Mouse (Mus musculus): ENCODE data around the gene Bhlha15. TPM values are rescaled to one million over a fixed set of nuclear protein-coding genes. Genes with fewer than 3 reads are reported as not detected.

Bhlha15 gene
- polyA plus RNA-seq, 1 experiment from 2014 or later, result 0.79 TPM

DNA sequence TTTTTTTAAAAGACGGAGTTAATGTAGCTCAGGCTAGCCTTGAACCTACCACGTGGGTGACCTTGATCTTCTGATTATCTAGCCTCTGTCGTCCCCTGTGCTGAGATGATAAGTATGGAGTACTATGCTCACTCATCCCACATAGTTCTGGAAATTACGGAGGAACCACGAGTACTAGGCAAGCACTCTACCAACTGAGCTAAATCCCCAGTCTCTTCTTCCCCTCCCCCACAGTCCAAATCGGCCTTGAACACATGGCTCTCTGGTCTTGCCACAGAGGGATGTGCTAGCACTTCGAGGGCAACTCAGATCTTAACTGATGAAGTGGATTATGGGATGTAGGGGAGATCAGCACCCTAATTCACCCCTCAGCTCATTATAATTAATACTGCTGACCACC lies 28.0 kb downstream of the Bhlha15 start:
- H3K27me3 ChIP-seq, result no peaks in the 10 kb centered on the region
- no peak overlapping the region for H3K4me3 ChIP-seq (replicated peaks)
- H3K27ac ChIP-seq (replicated peaks), result no peak overlapping the region
- peaks cover 30% of the 10 kb centered on the region; the same call in 1 of the 2 replicates for H3K36me3 ChIP-seq
- no peak overlapping the region for H3K9ac ChIP-seq
- no peak for ATAC-seq (ENCODE audit: insufficient number of reproducible peaks, low FRiP score, low TSS enrichment, low read depth)
- H3K9me3 ChIP-seq (replicated peaks), result no peaks in the 10 kb centered on the region
- WGBS, result 89% methylated on average over 7 of the region's 7 CpGs
- H3K4me2 ChIP-seq (replicated peaks), result no peak overlapping the region
- H3K4me1 ChIP-seq, result peaks cover 13% of the 10 kb centered on the region

- no peak for ATAC-seq (ENCODE audit: insufficient number of reproducible peaks, low FRiP score, low TSS enrichment, low read depth)
- 44% methylated on average over 12 of the region's 12 CpGs for WGBS
- Histone ChIP-seq H3K36me3 (0 out of 2 replicates have a peak, but pooled peaks cover 19% of the 10 kb centered on the region), H3K4me3 (replicated peaks) (no peak overlapping the region), H3K27ac (replicated peaks) (no peak overlapping the region), H3K9me3 (replicated peaks) (no peaks in the 10 kb centered on the region), H3K4me2 (replicated peaks) (no peak overlapping the region), H3K4me1 (peaks cover 17% of the 10 kb centered on the region), H3K9ac (no peak overlapping the region), H3K27me3 (no peaks in the 10 kb centered on the region)
Measured at GRCm38 (mm10) chr5:144219306-144219705, 29.2 kb downstream of the Bhlha15 start.

DNA sequence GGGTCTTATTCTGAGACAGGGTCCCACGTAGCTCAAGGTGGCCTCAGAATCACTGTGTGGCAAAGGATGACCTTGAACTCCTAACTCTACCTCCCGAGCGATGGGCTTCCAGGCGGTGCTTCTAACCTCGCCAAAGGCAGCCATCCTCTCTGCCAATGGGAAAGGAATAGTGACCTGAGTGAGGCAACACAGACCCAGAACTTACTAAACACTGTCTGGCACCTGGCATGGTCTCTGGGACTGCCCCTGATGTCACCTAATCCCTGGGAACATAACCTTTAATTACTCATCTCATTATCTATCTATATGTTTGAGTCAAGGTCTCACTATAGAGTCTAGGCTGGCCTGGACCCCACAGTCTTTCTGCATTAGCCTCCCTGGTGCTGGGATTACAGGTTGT lies 29.9 kb downstream of the Bhlha15 start:
- no peak overlapping the region for H3K9ac ChIP-seq
- H3K36me3 ChIP-seq, result 0 out of 2 replicates have a peak, but pooled peaks cover 15% of the 10 kb centered on the region
- 86% methylated on average over 5 of the region's 5 CpGs for WGBS
- no peaks in the 10 kb centered on the region for H3K27me3 ChIP-seq
- no peak overlapping the region for H3K4me3 ChIP-seq (replicated peaks)
- no peak overlapping the region for H3K27ac ChIP-seq (replicated peaks)
- no peak for ATAC-seq (ENCODE audit: insufficient number of reproducible peaks, low FRiP score, low TSS enrichment, low read depth)
- no peak overlapping the region for H3K4me2 ChIP-seq (replicated peaks)
- H3K9me3 ChIP-seq (replicated peaks), result no peaks in the 10 kb centered on the region
- peaks cover 21% of the 10 kb centered on the region for H3K4me1 ChIP-seq

GRCm38 (mm10) chr5:144221305-144221704 lies 31.2 kb downstream of the Bhlha15 start:
- Histone ChIP-seq H3K9ac (no peak overlapping the region), H3K27ac (replicated peaks) (no peak overlapping the region), H3K4me2 (replicated peaks) (no peak overlapping the region), H3K4me1 (peaks cover 21% of the 10 kb centered on the region), H3K9me3 (replicated peaks) (no peaks in the 10 kb centered on the region), H3K36me3 (0 out of 2 replicates have a peak, but pooled peaks cover 9% of the 10 kb centered on the region), H3K4me3 (replicated peaks) (no peak overlapping the region), H3K27me3 (no peaks in the 10 kb centered on the region)
- WGBS, result 54% methylated on average over 4 of the region's 4 CpGs
- no peak for ATAC-seq (ENCODE audit: insufficient number of reproducible peaks, low FRiP score, low TSS enrichment, low read depth)

GRCm38 (mm10) chr5:144222811-144223502 lies 32.9 kb downstream of the Bhlha15 start:
- 2% methylated on average over 25 of the region's 25 CpGs for WGBS
- peak overlapping the region; percentile 72 for H3K27ac ChIP-seq (replicated peaks)
- peak; percentile 37 for ATAC-seq (ENCODE audit: insufficient number of reproducible peaks, low FRiP score, low TSS enrichment, low read depth)
- peak overlapping the region; percentile 74 for H3K4me3 ChIP-seq (replicated peaks)
- peak overlapping the region; percentile 65 for H3K9ac ChIP-seq
- peaks cover 21% of the 10 kb centered on the region for H3K4me1 ChIP-seq
- H3K36me3 ChIP-seq, result no peaks in the 10 kb centered on the region
- no peaks in the 10 kb centered on the region for H3K9me3 ChIP-seq (replicated peaks)
- no peaks in the 10 kb centered on the region for H3K27me3 ChIP-seq
- H3K4me2 ChIP-seq (replicated peaks), result peak overlapping the region; percentile 75

DNA sequence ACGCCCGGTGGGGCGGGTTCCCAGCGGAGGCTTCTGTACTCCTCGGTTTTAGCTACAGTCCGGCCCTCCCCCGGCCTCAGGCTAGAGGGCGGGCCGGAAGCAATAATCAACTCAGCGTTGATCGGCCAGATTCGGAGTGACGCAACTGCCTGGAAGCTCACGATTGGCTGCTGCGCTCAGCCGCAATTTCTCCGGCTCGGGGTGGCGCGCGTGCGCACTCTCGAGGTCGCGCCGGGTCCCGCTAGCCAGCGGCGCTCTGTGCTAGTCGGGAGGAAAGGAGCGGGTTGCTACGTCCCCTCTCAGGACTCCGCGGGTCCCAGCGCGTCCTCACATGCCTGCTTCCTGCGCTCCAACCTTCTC lies 33.4 kb downstream of the Bhlha15 start, which contains the start of gene Tecpr1:
Gene Tecpr1 (minus strand): TSS at position 113 of the 360 bp plus-strand sequence.
- H3K27ac ChIP-seq (replicated peaks), result peak within 1 kb of the TSS; percentile 83
- no peaks in the 10 kb centered on the region for H3K9me3 ChIP-seq (replicated peaks)
- under 1% methylated on average over 37 of the region's 37 CpGs for WGBS
- no peaks in the 10 kb centered on the region for H3K27me3 ChIP-seq
- no peaks in the 10 kb centered on the region for H3K36me3 ChIP-seq
- ATAC-seq (ENCODE audit: insufficient number of reproducible peaks, low FRiP score, low TSS enrichment, low read depth), result peak; percentile 95
- peak within 1 kb of the TSS; percentile 69 for H3K9ac ChIP-seq
- H3K4me1 ChIP-seq, result peaks cover 21% of the 10 kb centered on the region
- H3K4me2 ChIP-seq (replicated peaks), result peak within 1 kb of the TSS; percentile 75
- peak within 1 kb of the TSS; percentile 74 for H3K4me3 ChIP-seq (replicated peaks)

DNA sequence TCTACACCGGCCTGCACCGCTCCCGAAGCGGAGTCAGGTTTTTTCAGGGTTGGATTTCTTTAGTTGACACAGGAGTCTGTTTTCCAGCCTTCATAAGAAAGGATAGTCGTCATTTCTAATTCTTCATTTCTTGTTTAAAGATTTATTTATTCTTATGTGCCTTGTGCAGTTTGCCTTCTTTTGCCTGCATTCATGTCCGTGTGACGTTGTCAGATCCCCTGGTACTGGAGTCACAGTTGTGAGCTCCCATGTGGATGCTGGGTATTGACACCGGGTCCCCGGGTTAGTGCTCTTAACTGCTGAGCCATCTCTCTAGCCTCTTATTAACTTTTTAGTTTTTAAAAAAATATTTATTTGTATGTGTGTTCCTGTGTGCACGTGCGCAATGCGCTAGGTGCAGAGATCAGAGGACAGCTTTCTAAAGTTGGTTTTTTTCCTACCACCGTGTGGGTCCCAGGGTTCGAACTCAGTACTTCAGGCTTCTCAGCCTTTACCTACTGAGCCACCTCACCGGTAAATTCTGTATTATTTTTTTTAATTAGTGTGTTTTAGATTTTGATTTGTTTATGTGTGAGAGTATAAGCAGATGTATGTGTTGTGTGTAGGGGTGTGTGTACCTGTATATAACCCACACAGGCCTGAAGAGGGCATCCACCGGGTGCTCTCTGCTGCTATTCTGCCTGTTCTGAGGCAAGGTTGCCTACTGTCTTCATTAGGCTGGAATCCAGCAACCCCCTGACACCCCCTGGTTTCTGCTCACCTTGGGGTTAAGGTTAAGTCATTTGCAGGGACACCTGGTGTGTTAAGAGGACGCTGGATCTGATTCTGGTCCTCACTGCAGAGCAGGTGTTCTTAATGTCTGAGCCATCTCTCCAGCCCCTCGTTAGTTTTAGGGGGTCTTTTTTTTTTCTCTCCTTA lies 34.1 kb downstream of the Bhlha15 start:
- H3K9me3 ChIP-seq (replicated peaks), result no peaks in the 10 kb centered on the region
- H3K4me3 ChIP-seq (replicated peaks), result peak overlapping the region; percentile 74
- H3K4me2 ChIP-seq (replicated peaks), result peak overlapping the region; percentile 75
- peaks cover 21% of the 10 kb centered on the region for H3K4me1 ChIP-seq
- WGBS, result 20% methylated on average over 18 of the region's 18 CpGs
- ATAC-seq (ENCODE audit: insufficient number of reproducible peaks, low FRiP score, low TSS enrichment, low read depth), result no peak
- H3K27ac ChIP-seq (replicated peaks), result peak overlapping the region; percentile 83
- no peaks in the 10 kb centered on the region for H3K36me3 ChIP-seq
- H3K27me3 ChIP-seq, result no peaks in the 10 kb centered on the region
- peak overlapping the region; percentile 69 for H3K9ac ChIP-seq

DNA sequence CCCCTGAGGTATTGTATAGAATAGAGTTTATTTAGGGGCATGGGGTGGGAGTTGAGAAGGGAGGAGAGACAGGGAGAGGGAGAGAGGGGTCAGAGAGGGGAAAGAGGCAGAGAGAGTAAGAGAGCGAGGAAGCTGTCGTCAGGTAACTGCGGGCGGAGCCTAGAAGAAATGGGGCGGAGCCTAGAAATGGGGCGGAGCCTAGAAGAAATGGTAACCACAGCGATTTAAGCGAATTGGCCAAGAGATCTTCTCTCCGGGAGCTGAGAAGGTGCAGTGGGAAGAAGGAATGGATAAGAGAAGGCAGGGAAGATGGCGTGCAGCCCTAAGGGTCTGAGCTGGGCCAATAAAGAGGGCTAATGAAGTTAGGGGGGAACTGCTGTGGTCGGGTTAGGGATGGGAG lies 36.1 kb downstream of the Bhlha15 start:
- Histone ChIP-seq H3K4me2 (replicated peaks) (no peak overlapping the region), H3K36me3 (no peaks in the 10 kb centered on the region), H3K27me3 (no peaks in the 10 kb centered on the region), H3K9me3 (replicated peaks) (no peaks in the 10 kb centered on the region), H3K9ac (no peak overlapping the region), H3K4me3 (replicated peaks) (no peak overlapping the region), H3K4me1 (peaks cover 21% of the 10 kb centered on the region), H3K27ac (replicated peaks) (no peak overlapping the region)
- ATAC-seq (ENCODE audit: insufficient number of reproducible peaks, low FRiP score, low TSS enrichment, low read depth), result no peak
- WGBS, result 30% methylated on average over 11 of the region's 11 CpGs

- 88% methylated on average over 7 of the region's 7 CpGs for WGBS
- Histone ChIP-seq H3K4me2 (replicated peaks) (no peak overlapping the region), H3K4me1 (no peaks in the 10 kb centered on the region), H3K27ac (replicated peaks) (no peak overlapping the region), H3K4me3 (replicated peaks) (no peak overlapping the region), H3K9ac (no peak overlapping the region), H3K9me3 (replicated peaks) (no peaks in the 10 kb centered on the region), H3K27me3 (no peaks in the 10 kb centered on the region), H3K36me3 (no peaks in the 10 kb centered on the region)
- ATAC-seq (ENCODE audit: insufficient number of reproducible peaks, low FRiP score, low TSS enrichment, low read depth), result no peak
Measured at GRCm38 (mm10) chr5:144230216-144230615, 40.1 kb downstream of the Bhlha15 start.

- H3K27ac ChIP-seq (replicated peaks), result no peak overlapping the region
- H3K27me3 ChIP-seq, result no peaks in the 10 kb centered on the region
- WGBS, result 72% methylated on average over 1 of the region's 1 CpGs
- no peak overlapping the region for H3K4me3 ChIP-seq (replicated peaks)
- ATAC-seq (ENCODE audit: insufficient number of reproducible peaks, low FRiP score, low TSS enrichment, low read depth), result no peak
- no peaks in the 10 kb centered on the region for H3K4me1 ChIP-seq
- H3K36me3 ChIP-seq, result no peaks in the 10 kb centered on the region
- H3K4me2 ChIP-seq (replicated peaks), result no peak overlapping the region
- no peaks in the 10 kb centered on the region for H3K9me3 ChIP-seq (replicated peaks)
- H3K9ac ChIP-seq, result no peak overlapping the region
Measured at GRCm38 (mm10) chr5:144231410-144231809, 41.3 kb downstream of the Bhlha15 start.

DNA sequence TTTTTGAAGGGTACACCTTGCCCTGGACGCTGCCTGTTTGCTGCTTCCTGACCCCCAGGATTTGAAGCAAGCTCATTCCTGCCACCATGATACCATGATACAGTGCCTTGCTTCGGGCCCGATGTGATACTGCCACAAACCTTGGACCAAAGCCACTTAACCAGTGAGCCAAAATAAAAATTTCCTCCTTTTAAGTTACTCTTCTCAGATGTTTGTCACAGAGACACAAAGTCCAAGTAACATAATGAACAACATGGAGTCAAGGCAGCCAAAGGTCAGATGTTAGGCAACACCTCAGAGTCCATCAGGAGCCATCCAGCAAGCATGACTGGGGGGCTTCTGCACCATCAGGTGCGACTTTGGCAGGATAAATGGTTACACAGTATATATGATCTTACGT lies 42.4 kb downstream of the Bhlha15 start:
- no peak overlapping the region for H3K9ac ChIP-seq
- H3K36me3 ChIP-seq, result no peaks in the 10 kb centered on the region
- H3K4me3 ChIP-seq (replicated peaks), result no peak overlapping the region
- 91% methylated on average over 5 of the region's 5 CpGs for WGBS
- H3K4me1 ChIP-seq, result no peaks in the 10 kb centered on the region
- no peak for ATAC-seq (ENCODE audit: insufficient number of reproducible peaks, low FRiP score, low TSS enrichment, low read depth)
- no peak overlapping the region for H3K27ac ChIP-seq (replicated peaks)
- H3K4me2 ChIP-seq (replicated peaks), result no peak overlapping the region
- no peaks in the 10 kb centered on the region for H3K27me3 ChIP-seq
- no peaks in the 10 kb centered on the region for H3K9me3 ChIP-seq (replicated peaks)
